ENCODE assay signal across 12 mouse cellular contexts in genomic region chr7:112510336-112511048, GRCm38 (mm10).
DNase-seq lines count a peak whose midpoint lies in the region; ATAC-seq and TF ChIP-seq lines count a peak whose summit lies in the region.
"Had no signal": no experiment of that assay in that cellular context is flagged by ENCODE, and none has a peak within 500 bp of the region (broad histone marks: within the 10 kb centered on the region; RNA-seq: fewer than 3 reads in every experiment).

No protein-coding gene starts in this region.

- no peak for TF ChIP-seq EP300 in heart, adult 2 months (IDR thresholded peaks at IDR 0.05; ENCODE audit: insufficient read depth, low read depth, low read length)

- 44% methylated on average over 10 of the region's 10 CpGs for WGBS in heart, embryonic 11.5 days (ENCODE audit: insufficient replicate concordance)
- WGBS in heart, adult 2 months = 60% methylated on average over 10 of the region's 10 CpGs
- WGBS in kidney, postnatal 0 days = 33% methylated on average over 10 of the region's 10 CpGs
- 25% methylated on average over 10 of the region's 10 CpGs for WGBS in embryonic facial prominence, embryonic 11.5 days
- 48% methylated on average over 10 of the region's 10 CpGs for WGBS in midbrain, embryonic 10.5 days

- 0 out of 2 replicates have a peak overlapping the region, but pooled peaks have one; percentile 3 for H3K27ac ChIP-seq in heart, embryonic 11.5 days (ENCODE audit: low read depth, low read length)
- no peak overlapping the region for H3K27ac ChIP-seq in heart, adult 2 months
- H3K27ac ChIP-seq in kidney, postnatal 0 days = peak overlapping the region; percentile 47; the same call in 1 of the 2 replicates
- H3K27ac ChIP-seq in embryonic facial prominence, embryonic 11.5 days (replicated peaks; ENCODE audit: low read depth, low read length) = no peak overlapping the region
- H3K27ac ChIP-seq in midbrain, embryonic 10.5 days (replicated peaks) = no peak overlapping the region
- H3K27ac ChIP-seq: hindbrain, embryonic 15.5 days; layer of hippocampus, adult 2 months had no signal

- DNase-seq in heart, adult 2 months = no peak
- peak; percentile 70 for DNase-seq in kidney, postnatal 0 days (ENCODE audit: low spot score)
- DNase-seq in kidney, adult 18-20 months = no peak
- DNase-seq in embryonic facial prominence, embryonic 11.5 days (ENCODE audit: low spot score) = peak; percentile 56
- DNase-seq in retina, postnatal 7 days (ENCODE audit: low read depth, low spot score) = peak; percentile 45
- DNase-seq in midbrain, embryonic 10.5 days (ENCODE audit: low spot score) = no peak
- no peak for DNase-seq in adrenal gland, adult 18-20 months (ENCODE audit: low spot score in 2 of 2)
- DNase-seq: cerebellum, adult 2 months; right cerebral cortex, postnatal 14 days had no signal

- ATAC-seq in heart, embryonic 11.5 days (replicated peaks; ENCODE audit: insufficient number of reproducible peaks, low FRiP score, low TSS enrichment) = no peak
- no peak for ATAC-seq in kidney, postnatal 0 days (replicated peaks; ENCODE audit: low FRiP score, low read depth)
- no peak for ATAC-seq in embryonic facial prominence, embryonic 11.5 days (replicated peaks; ENCODE audit: insufficient number of reproducible peaks, low FRiP score, low TSS enrichment, low read depth)

- H3K79me2 ChIP-seq in heart, adult 2 months (replicated peaks; ENCODE audit: control insufficient read depth, insufficient read depth, low read length) = 0 out of 2 replicates have a peak, but pooled peaks cover 1% of the 10 kb centered on the region

- no peak overlapping the region for H3K4me3 ChIP-seq in heart, embryonic 11.5 days (ENCODE audit: low read depth, low read length)
- H3K4me3 ChIP-seq in heart, adult 2 months = no peak overlapping the region
- H3K4me3 ChIP-seq in kidney, postnatal 0 days (replicated peaks; ENCODE audit: low read depth, low read length) = no peak overlapping the region
- H3K4me3 ChIP-seq in embryonic facial prominence, embryonic 11.5 days (ENCODE audit: low read depth, low read length) = no peak overlapping the region
- no peak overlapping the region for H3K4me3 ChIP-seq in midbrain, embryonic 10.5 days
- H3K4me3 ChIP-seq: hindbrain, embryonic 15.5 days; layer of hippocampus, adult 2 months had no signal

- TF ChIP-seq CTCF in heart, adult 2 months (IDR thresholded peaks at IDR 0.05) = no peak
- TF ChIP-seq CTCF in kidney, postnatal 0 days (IDR thresholded peaks at IDR 0.05; ENCODE audit: low read depth) = no peak

- intact Hi-C loops in heart, adult 2 months (cut with DNase I) = no loop called here

- no peaks in the 10 kb centered on the region for H3K9me3 ChIP-seq in heart, embryonic 11.5 days (replicated peaks; ENCODE audit: control insufficient read depth, low read length)
- no peaks in the 10 kb centered on the region for H3K9me3 ChIP-seq in kidney, postnatal 0 days (replicated peaks; ENCODE audit: low read length)
- no peaks in the 10 kb centered on the region for H3K9me3 ChIP-seq in embryonic facial prominence, embryonic 11.5 days (replicated peaks; ENCODE audit: control insufficient read depth, low read length)
- no peaks in the 10 kb centered on the region for H3K9me3 ChIP-seq in midbrain, embryonic 10.5 days (replicated peaks)
- H3K9me3 ChIP-seq: hindbrain, embryonic 15.5 days had no signal

- no peaks in the 10 kb centered on the region for H3K27me3 ChIP-seq in heart, embryonic 11.5 days (ENCODE audit: control insufficient read depth, insufficient read depth, low read length)
- no peaks in the 10 kb centered on the region for H3K27me3 ChIP-seq in heart, adult 2 months (ENCODE audit: control insufficient read depth, insufficient read depth, low read length)
- H3K27me3 ChIP-seq in kidney, postnatal 0 days (ENCODE audit: insufficient read depth, low read length) = no peaks in the 10 kb centered on the region
- H3K27me3 ChIP-seq in embryonic facial prominence, embryonic 11.5 days (ENCODE audit: control insufficient read depth, insufficient read depth, low read length) = no peaks in the 10 kb centered on the region
- no peaks in the 10 kb centered on the region for H3K27me3 ChIP-seq in midbrain, embryonic 10.5 days (ENCODE audit: low read depth, poor library complexity, severe bottlenecking)
- H3K27me3 ChIP-seq: hindbrain, embryonic 15.5 days had no signal

- peaks cover 43% of the 10 kb centered on the region for H3K4me1 ChIP-seq in heart, embryonic 11.5 days (ENCODE audit: control insufficient read depth, insufficient read depth, low read length)
- H3K4me1 ChIP-seq in heart, adult 2 months (ENCODE audit: control insufficient read depth, insufficient read depth, low read length) = peaks cover 4% of the 10 kb centered on the region
- peaks cover 25% of the 10 kb centered on the region for H3K4me1 ChIP-seq in kidney, postnatal 0 days (replicated peaks; ENCODE audit: insufficient read depth, low read length)
- H3K4me1 ChIP-seq in embryonic facial prominence, embryonic 11.5 days (ENCODE audit: control insufficient read depth, insufficient read depth, low read length) = peaks cover 6% of the 10 kb centered on the region; the same call in 1 of the 2 replicates
- peaks cover 50% of the 10 kb centered on the region for H3K4me1 ChIP-seq in midbrain, embryonic 10.5 days

- H3K36me3 ChIP-seq in heart, embryonic 11.5 days (ENCODE audit: control insufficient read depth, insufficient read depth, low read length) = no peaks in the 10 kb centered on the region
- H3K36me3 ChIP-seq in heart, adult 2 months (ENCODE audit: control insufficient read depth, insufficient read depth, low read length) = no peaks in the 10 kb centered on the region; the same call in 1 of the 2 replicates
- no peaks in the 10 kb centered on the region for H3K36me3 ChIP-seq in kidney, postnatal 0 days (ENCODE audit: insufficient read depth, low read length)
- no peaks in the 10 kb centered on the region for H3K36me3 ChIP-seq in embryonic facial prominence, embryonic 11.5 days (replicated peaks; ENCODE audit: control insufficient read depth, insufficient read depth, low read depth, low read length)
- no peaks in the 10 kb centered on the region for H3K36me3 ChIP-seq in midbrain, embryonic 10.5 days
- H3K36me3 ChIP-seq: hindbrain, embryonic 15.5 days had no signal

- H3K9ac ChIP-seq in heart, embryonic 11.5 days (ENCODE audit: low read depth, low read length) = no peak overlapping the region
- no peak overlapping the region for H3K9ac ChIP-seq in heart, adult 2 months (ENCODE audit: low read depth, low read length)
- no peak overlapping the region for H3K9ac ChIP-seq in kidney, postnatal 0 days (ENCODE audit: low read depth, low read length)
- no peak overlapping the region for H3K9ac ChIP-seq in embryonic facial prominence, embryonic 11.5 days (replicated peaks; ENCODE audit: low read length)
- H3K9ac ChIP-seq: hindbrain, embryonic 15.5 days had no signal

- TF ChIP-seq POLR2A in heart, adult 2 months (IDR thresholded peaks at IDR 0.05; ENCODE audit: insufficient read depth, low read depth, low read length) = no peak

- no peak overlapping the region for H3K4me2 ChIP-seq in heart, embryonic 11.5 days
- no peak overlapping the region for H3K4me2 ChIP-seq in kidney, postnatal 0 days (ENCODE audit: low read length)
- H3K4me2 ChIP-seq in embryonic facial prominence, embryonic 11.5 days (ENCODE audit: low read depth, low read length) = no peak overlapping the region
- H3K4me2 ChIP-seq: hindbrain, embryonic 15.5 days had no signal

Comparison
In these comparisons a context has a peak if more than half of its experiments do, and no peak if none do; other contexts are left out.
1. H3K27ac ChIP-seq: peak in heart, embryonic 11.5 days (single experiment) and kidney, postnatal 0 days (single experiment); none in heart, adult 2 months (single experiment), embryonic facial prominence, embryonic 11.5 days (single experiment) and midbrain, embryonic 10.5 days (single experiment).
2. DNase-seq: peak in kidney, postnatal 0 days (single experiment), embryonic facial prominence, embryonic 11.5 days (single experiment) and retina, postnatal 7 days (single experiment); none in heart, adult 2 months (0 of 2), kidney, adult 18-20 months (single experiment), midbrain, embryonic 10.5 days (single experiment) and adrenal gland, adult 18-20 months (0 of 2).